In the genomic region with DNA sequence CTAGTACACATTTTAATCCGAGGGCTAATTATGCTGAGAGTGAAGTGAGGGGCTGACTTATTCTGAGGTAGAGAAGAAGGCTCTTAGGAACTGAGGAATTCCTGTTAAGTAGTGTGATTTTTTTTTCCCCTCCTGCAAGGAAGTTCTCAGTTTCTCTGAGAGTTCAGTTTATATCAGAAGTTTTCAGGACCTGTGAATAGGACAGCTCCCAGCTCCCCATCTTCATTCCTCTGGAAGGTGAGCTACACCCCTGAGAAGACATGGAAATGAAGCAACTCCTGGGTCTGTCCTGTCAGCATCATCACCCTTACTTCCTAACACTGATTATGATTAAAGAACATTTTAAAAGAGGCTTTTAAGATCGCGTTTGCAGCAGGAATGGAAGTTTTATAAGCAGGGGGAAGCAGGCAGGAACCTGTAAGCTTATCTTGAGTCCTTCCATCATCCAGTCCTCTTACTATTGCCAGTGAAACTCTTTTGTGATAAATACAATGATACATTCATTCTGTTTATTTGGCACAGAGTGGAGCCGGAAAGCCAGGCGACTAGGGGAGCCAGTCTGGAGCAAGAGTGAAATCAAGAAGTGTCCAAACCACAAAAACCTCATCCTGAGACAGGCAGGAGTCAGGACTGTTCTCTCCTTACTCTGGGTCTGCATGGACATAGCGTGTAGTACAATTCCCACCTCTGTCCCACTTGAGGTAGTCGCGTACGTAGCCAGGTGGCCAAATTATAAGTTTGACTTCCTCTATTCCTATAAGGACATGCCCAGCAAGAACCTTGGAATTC, we compare ENCODE assay signal across 32 mouse cellular contexts. TPM values are rescaled to one million over a fixed set of nuclear protein-coding genes. Genes with fewer than 3 reads are reported as not detected.
DNase-seq lines count a peak whose midpoint lies in the region; ATAC-seq and TF ChIP-seq lines count a peak whose summit lies in the region.
"Had no signal": no experiment of that assay in that cellular context is flagged by ENCODE, and none has a peak within 500 bp of the region (broad histone marks: within the 10 kb centered on the region; RNA-seq: fewer than 3 reads in every experiment).

No protein-coding gene starts in this region.

- H3K9me3 ChIP-seq in embryonic facial prominence, embryonic 11.5 days (replicated peaks; ENCODE audit: control insufficient read depth, low read length): no peaks in the 10 kb centered on the region
- H3K9me3 ChIP-seq in embryonic facial prominence, embryonic 10.5 days: no peaks in the 10 kb centered on the region
- H3K9me3 ChIP-seq in forebrain, postnatal 0 days (ENCODE audit: low read length): no peaks in the 10 kb centered on the region
- H3K9me3 ChIP-seq: embryonic facial prominence, embryonic 13.5 days; heart, embryonic 10.5 days; heart, embryonic 15.5 days; hindbrain, embryonic 13.5 days; limb, embryonic 15.5 days; liver, embryonic 13.5 days; midbrain, embryonic 13.5 days; stomach, embryonic 15.5 days had no signal

- H3K4me1 ChIP-seq in embryonic facial prominence, embryonic 11.5 days (ENCODE audit: control insufficient read depth, insufficient read depth, low read length): no peaks in the 10 kb centered on the region
- no peaks in the 10 kb centered on the region; the same call in 1 of the 2 replicates for H3K4me1 ChIP-seq in embryonic facial prominence, embryonic 10.5 days
- no peaks in the 10 kb centered on the region for H3K4me1 ChIP-seq in forebrain, postnatal 0 days (ENCODE audit: insufficient read depth)
- H3K4me1 ChIP-seq: embryonic facial prominence, embryonic 13.5 days; heart, embryonic 10.5 days; heart, embryonic 15.5 days; hindbrain, embryonic 13.5 days; limb, embryonic 15.5 days; liver, embryonic 13.5 days; midbrain, embryonic 13.5 days; stomach, embryonic 15.5 days had no signal

- no peak for TF ChIP-seq CTCF in forebrain, postnatal 0 days (IDR thresholded peaks at IDR 0.05; ENCODE audit: low read depth)

- 68% methylated on average over 9 of the region's 9 CpGs for WGBS in embryonic facial prominence, embryonic 11.5 days
- WGBS in embryonic facial prominence, embryonic 10.5 days: 71% methylated on average over 9 of the region's 9 CpGs
- WGBS in forebrain, postnatal 0 days: 67% methylated on average over 9 of the region's 9 CpGs

- H3K4me2 ChIP-seq in embryonic facial prominence, embryonic 11.5 days (ENCODE audit: low read depth, low read length): no peak overlapping the region
- no peak overlapping the region for H3K4me2 ChIP-seq in forebrain, postnatal 0 days (ENCODE audit: low read depth)
- H3K4me2 ChIP-seq: embryonic facial prominence, embryonic 13.5 days; heart, embryonic 15.5 days; hindbrain, embryonic 13.5 days; limb, embryonic 15.5 days; liver, embryonic 13.5 days; midbrain, embryonic 13.5 days; stomach, embryonic 15.5 days had no signal

- H3K9ac ChIP-seq in embryonic facial prominence, embryonic 11.5 days (replicated peaks; ENCODE audit: low read length): no peak overlapping the region
- H3K9ac ChIP-seq in forebrain, postnatal 0 days: no peak overlapping the region
- H3K9ac ChIP-seq: embryonic facial prominence, embryonic 13.5 days; heart, embryonic 15.5 days; hindbrain, embryonic 13.5 days; limb, embryonic 15.5 days; liver, embryonic 13.5 days; midbrain, embryonic 13.5 days; stomach, embryonic 15.5 days had no signal

- no peak overlapping the region for H3K27ac ChIP-seq in embryonic facial prominence, embryonic 11.5 days (replicated peaks; ENCODE audit: low read depth, low read length)
- no peak overlapping the region for H3K27ac ChIP-seq in embryonic facial prominence, embryonic 10.5 days (replicated peaks)
- H3K27ac ChIP-seq in forebrain, postnatal 0 days (ENCODE audit: low read depth, low read length): no peak overlapping the region
- H3K27ac ChIP-seq: embryonic facial prominence, embryonic 13.5 days; heart, embryonic 10.5 days; heart, embryonic 15.5 days; hindbrain, embryonic 13.5 days; left cerebral cortex, adult 2 months; limb, embryonic 15.5 days; liver, embryonic 13.5 days; midbrain, embryonic 13.5 days; stomach, embryonic 15.5 days had no signal

- no peak overlapping the region for H3K4me3 ChIP-seq in embryonic facial prominence, embryonic 11.5 days (ENCODE audit: low read depth, low read length)
- H3K4me3 ChIP-seq in embryonic facial prominence, embryonic 10.5 days: no peak overlapping the region
- H3K4me3 ChIP-seq in forebrain, postnatal 0 days (ENCODE audit: low read depth, low read length): no peak overlapping the region
- H3K4me3 ChIP-seq: embryonic facial prominence, embryonic 13.5 days; erythroblast, embryonic 14.5 days; heart, embryonic 10.5 days; heart, embryonic 15.5 days; hindbrain, embryonic 13.5 days; left cerebral cortex, adult 2 months; limb, embryonic 15.5 days; liver, embryonic 13.5 days; midbrain, embryonic 13.5 days; stomach, embryonic 15.5 days had no signal

- no peak for ATAC-seq in embryonic facial prominence, embryonic 11.5 days (replicated peaks; ENCODE audit: insufficient number of reproducible peaks, low FRiP score, low TSS enrichment, low read depth)
- peak; percentile 56 for ATAC-seq in common myeloid progenitor, adult 5-6 weeks (replicated peaks; ENCODE audit: low read depth, poor library complexity, severe bottlenecking)
- ATAC-seq in forebrain, postnatal 0 days: no peak
- ATAC-seq: forebrain, embryonic 16.5 days; intestine, embryonic 16.5 days; midbrain, embryonic 13.5 days had no signal

- DNase-seq in embryonic facial prominence, embryonic 11.5 days (ENCODE audit: low spot score): peak; percentile 63
- no peak for DNase-seq in embryonic facial prominence, embryonic 10.5 days (ENCODE audit: low spot score)
- peak; percentile 17 for DNase-seq in 416B (ENCODE audit: low read depth)
- peak; percentile 13 for DNase-seq in forelimb bud, embryonic 11.5 days (ENCODE audit: low read depth, low spot score)
- no peak for DNase-seq in forebrain, postnatal 0 days
- DNase-seq in neural tube, embryonic 10.5 days (ENCODE audit: extremely low spot score, low spot score): no peak
- no peak for DNase-seq in thymus, adult 18-20 months
- DNase-seq: adrenal gland, adult 8-10 months; cerebellum, adult 8-10 months; cerebellum, postnatal 25 days; gastrocnemius, postnatal 14 days; heart, adult 11 months; kidney, adult 8-10 months; kidney, postnatal 25 days; liver, embryonic 13.5 days; lung, adult 2 months; lung, postnatal 14 days; retina, postnatal 1 day; right cerebral cortex, postnatal 25 days; thymus, postnatal 14 days had no signal

- H3K36me3 ChIP-seq in embryonic facial prominence, embryonic 11.5 days (replicated peaks; ENCODE audit: control insufficient read depth, insufficient read depth, low read depth, low read length): no peaks in the 10 kb centered on the region
- H3K36me3 ChIP-seq in embryonic facial prominence, embryonic 10.5 days (replicated peaks): no peaks in the 10 kb centered on the region
- no peaks in the 10 kb centered on the region for H3K36me3 ChIP-seq in forebrain, postnatal 0 days (ENCODE audit: insufficient read depth)
- H3K36me3 ChIP-seq: embryonic facial prominence, embryonic 13.5 days; heart, embryonic 10.5 days; heart, embryonic 15.5 days; hindbrain, embryonic 13.5 days; limb, embryonic 15.5 days; liver, embryonic 13.5 days; midbrain, embryonic 13.5 days; stomach, embryonic 15.5 days had no signal

- H3K27me3 ChIP-seq in embryonic facial prominence, embryonic 11.5 days (ENCODE audit: control insufficient read depth, insufficient read depth, low read length): no peaks in the 10 kb centered on the region
- H3K27me3 ChIP-seq in embryonic facial prominence, embryonic 10.5 days (replicated peaks; ENCODE audit: low read depth, poor library complexity, severe bottlenecking): no peaks in the 10 kb centered on the region
- H3K27me3 ChIP-seq in forebrain, postnatal 0 days (ENCODE audit: insufficient read depth, low read length): no peaks in the 10 kb centered on the region
- H3K27me3 ChIP-seq: embryonic facial prominence, embryonic 13.5 days; heart, embryonic 15.5 days; hindbrain, embryonic 13.5 days; limb, embryonic 15.5 days; liver, embryonic 13.5 days; midbrain, embryonic 13.5 days; stomach, embryonic 15.5 days had no signal

RNA-seq across cellular contexts. Expression of gene Zfp518a, which starts 37.3 kb away (rescaled TPM):
- 19.6 and 23.1 TPM in 2 replicates for polyA plus RNA-seq in embryonic facial prominence, embryonic 11.5 days (2014; fragmentation: Nextera tagmentation; extraction: Ambion mirVana)
- polyA plus RNA-seq in embryonic facial prominence, embryonic 10.5 days (2016; fragmentation: Nextera tagmentation; extraction: Ambion mirVana): 13.3 and 13.4 TPM in 2 replicates
- total RNA-seq in common myeloid progenitor, adult 5-6 weeks (2017): 36.4 and 39.2 TPM in 2 replicates
- total RNA-seq in forebrain, postnatal 0 days (2014; rRNA removed): 13.2 and 18.4 TPM in 2 replicates
- 1.5 and 2.3 TPM in 2 replicates for polyA plus RNA-seq in forebrain, postnatal 0 days (2015; fragmentation: Nextera tagmentation; extraction: Ambion mirVana)
- polyA plus RNA-seq: erythroblast, embryonic 14.5 days had no signal

Comparison
In these comparisons a context has a peak if more than half of its experiments do, and no peak if none do; other contexts are left out.
1. DNase-seq: peak in embryonic facial prominence, embryonic 11.5 days (single experiment), 416B (single experiment) and forelimb bud, embryonic 11.5 days (single experiment); none in embryonic facial prominence, embryonic 10.5 days (single experiment), forebrain, postnatal 0 days (single experiment), neural tube, embryonic 10.5 days (single experiment) and thymus, adult 18-20 months (0 of 2).